Mouse (Mus musculus) embryonic facial prominence, embryonic 12.5 days (tissue): ENCODE measurements at regions not wholly inside any gene's neighbourhood (a gene's known extent, or its start where the extent isn't known, plus 50 kb on each side); places are given as distances from the start of the nearest gene placed in this dataset.
"Not testable (repeated sequence)": the region's sequence is repeated elsewhere in the genome, so short reads cannot be mapped to it uniquely, and the experiment has no call there.

Source experiments
- ATAC-seq: fragments of 200-750 bp; cut with Nextera tagmentation; 2 replicates; pipeline ENCODE4 v1.8.0; 2017; ENCODE audit not compliant: insufficient number of reproducible peaks, insufficient read depth, low FRiP score, low TSS enrichment
- H3K27ac ChIP-seq: fragments of 300-500 bp; sonication (generic); 2 replicates; pipeline ENCODE4 v1.5.1; 2016; ENCODE audit warnings: mild to moderate bottlenecking
- H3K27me3 ChIP-seq: fragments of 300-500 bp; sonication (generic); 2 replicates; pipeline ENCODE4 v1.6.1; 2016; ENCODE audit warnings: mild to moderate bottlenecking, moderate library complexity
- H3K36me3 ChIP-seq: fragments of 300-500 bp; sonication (generic); 2 replicates; pipeline ENCODE4 v1.6.1; 2016; ENCODE audit warnings: mild to moderate bottlenecking
- H3K4me1 ChIP-seq: fragments of 300-500 bp; sonication (generic); 2 replicates; pipeline ENCODE4 v1.6.1; 2016
- H3K4me2 ChIP-seq: fragments of 300-500 bp; sonication (generic); replicated peaks from 2 replicates; pipeline ENCODE4 v1.6.1; 2016; ENCODE audit warnings: mild to moderate bottlenecking, moderate library complexity
- H3K4me3 ChIP-seq: fragments of 300-500 bp; sonication (generic); 2 replicates; pipeline ENCODE4 v1.5.1; 2016; ENCODE audit warnings: mild to moderate bottlenecking
- H3K9ac ChIP-seq: fragments of 300-500 bp; sonication (generic); 2 replicates; pipeline ENCODE4 v1.6.1; 2016; ENCODE audit warnings: mild to moderate bottlenecking, moderate library complexity
- H3K9me3 ChIP-seq: fragments of 300-500 bp; sonication (generic); 2 replicates; pipeline ENCODE4 v1.6.1; 2016; ENCODE audit warnings: mild to moderate bottlenecking, moderate library complexity
- WGBS: fragments of 180-500 bp; shearing (Covaris S2); methylation state at CpG from one replicate; pipeline ENCODE4 v1.1.7; 2016; 5-methylcytosine and 5-hydroxymethylcytosine counted together

GRCm38 (mm10) chr2:39325122-39325521, 98.9 kb upstream of the Ppp6c start:
- not testable (repeated sequence) for H3K27me3 ChIP-seq, H3K27ac ChIP-seq, H3K36me3 ChIP-seq, H3K9ac ChIP-seq, H3K9me3 ChIP-seq, H3K4me2 ChIP-seq, H3K4me1 ChIP-seq, ATAC-seq, H3K4me3 ChIP-seq
- 69% methylated on average over 3 of the region's 3 CpGs for WGBS

GRCm38 (mm10) chr2:39299798-39300382, 73.6 kb upstream of the Ppp6c start:
- WGBS = 59% methylated on average over 2 of the region's 2 CpGs

DNA sequence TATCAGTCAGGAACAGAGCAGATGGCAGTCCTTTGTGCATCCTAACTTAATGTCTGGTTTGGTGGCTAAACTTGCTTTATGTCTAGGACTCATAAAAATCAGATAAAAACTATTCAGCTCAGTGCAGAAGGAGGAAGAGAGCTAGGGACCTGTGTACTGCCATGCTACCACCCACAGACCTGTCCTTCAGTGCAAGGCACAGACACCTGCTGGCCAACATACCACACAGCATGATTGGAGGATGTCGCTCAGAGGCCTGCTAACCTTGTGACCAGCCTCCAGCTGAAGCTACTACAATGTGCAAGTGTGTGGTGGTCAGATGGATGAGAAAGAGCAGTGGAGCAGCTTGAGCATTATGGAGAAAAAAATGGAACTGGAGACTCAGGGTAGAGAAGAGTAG, 73.0 kb upstream of the Ppp6c start:
- 79% methylated on average over 1 of the region's 1 CpGs for WGBS
- Histone ChIP-seq H3K27ac (no peak overlapping the region), H3K27me3 (no peaks in the 10 kb centered on the region), H3K9me3 (no peaks in the 10 kb centered on the region), H3K9ac (no peak overlapping the region), H3K36me3 (no peaks in the 10 kb centered on the region), H3K4me2 (no peak overlapping the region), H3K4me3 (no peak overlapping the region), H3K4me1 (no peaks in the 10 kb centered on the region)
- ATAC-seq = no peak

More at GRCm38 (mm10) chr2:39299798-39300382, 73.6 kb upstream of the Ppp6c start:
- no peaks in the 10 kb centered on the region for H3K9me3 ChIP-seq
- no peak overlapping the region for H3K9ac ChIP-seq
- no peaks in the 10 kb centered on the region for H3K36me3 ChIP-seq
- no peak overlapping the region for H3K4me3 ChIP-seq
- no peaks in the 10 kb centered on the region for H3K27me3 ChIP-seq
- H3K27ac ChIP-seq = no peak overlapping the region
- H3K4me2 ChIP-seq = no peak overlapping the region
- no peak for ATAC-seq
- no peaks in the 10 kb centered on the region for H3K4me1 ChIP-seq

GRCm38 (mm10) chr2:39295435-39295834, 69.2 kb upstream of the Ppp6c start:
- Histone ChIP-seq H3K36me3 (no peaks in the 10 kb centered on the region), H3K9me3 (no peaks in the 10 kb centered on the region), H3K4me1 (no peaks in the 10 kb centered on the region), H3K27ac (no peak overlapping the region), H3K4me2 (no peak overlapping the region), H3K4me3 (no peak overlapping the region), H3K9ac (no peak overlapping the region), H3K27me3 (no peaks in the 10 kb centered on the region)
- WGBS = 83% methylated on average over 1 of the region's 1 CpGs
- ATAC-seq = no peak

- 51% methylated on average over 1 of the region's 1 CpGs for WGBS
- Histone ChIP-seq H3K9me3 (no peaks in the 10 kb centered on the region), H3K27me3 (no peaks in the 10 kb centered on the region), H3K9ac (no peak overlapping the region), H3K4me3 (no peak overlapping the region), H3K27ac (no peak overlapping the region), H3K4me1 (no peaks in the 10 kb centered on the region), H3K36me3 (no peaks in the 10 kb centered on the region), H3K4me2 (no peak overlapping the region)
- ATAC-seq = no peak
Observed at GRCm38 (mm10) chr2:39278218-39278617, 52.0 kb upstream of the Ppp6c start.
